Mouse (Mus musculus) neutrophil, adult 5-6 weeks (primary cell): ENCODE measurements around the gene Acvr1b. TPM values are rescaled to one million over a fixed set of nuclear protein-coding genes. Genes with fewer than 3 reads are reported as not detected.

ENCODE experiments used
- ATAC-seq: fragments of 151-379, 151-347 bp; 2 replicates; pipeline ENCODE4 v1.8.0; 2017; ENCODE audit warnings: mild to moderate bottlenecking, moderate TSS enrichment; ENCODE audit not compliant: insufficient number of reproducible peaks, poor library complexity, low FRiP score, severe bottlenecking; ENCODE audit errors: extremely low read depth
- total RNA-seq: library from RNA; stranded (forward); fragments of 200-1000 nt; gene quantifications from 2 replicates; pipeline ENCODE4 v1.2.3, GENCODE M21; 2017

Gene Acvr1b
- total RNA-seq, 1 experiment from 2014 or later, result 22.0 TPM

- no peak for ATAC-seq
Observed at GRCm38 (mm10) chr15:101221298-101222104, 47.6 kb downstream of the Acvr1b start.

- ATAC-seq, result peak; percentile 23; the same call in 1 of the 2 replicates
Observed at GRCm38 (mm10) chr15:101222897-101223482, 49.1 kb downstream of the Acvr1b start.

GRCm38 (mm10) chr15:101223596-101223995 is 49.7 kb downstream of the Acvr1b start:
- ATAC-seq, result no peak

GRCm38 (mm10) chr15:101224006-101224906 is 50.4 kb downstream of the Acvr1b start, which contains the start of gene Grasp:
Gene Grasp (plus strand): TSS chr15:101224188.
- peak; percentile 61 for ATAC-seq

GRCm38 (mm10) chr15:101224977-101225376 is 51.1 kb downstream of the Acvr1b start:
- ATAC-seq, result no peak

- no peak for ATAC-seq
Observed at GRCm38 (mm10) chr15:101227971-101228370, 54.1 kb downstream of the Acvr1b start.

GRCm38 (mm10) chr15:101228866-101229590 is 55.2 kb downstream of the Acvr1b start:
- ATAC-seq, result no peak

- ATAC-seq, result no peak
Observed at GRCm38 (mm10) chr15:101230503-101230902, 56.6 kb downstream of the Acvr1b start.

- ATAC-seq, result peak; percentile 68
Observed at GRCm38 (mm10) chr15:101230995-101231647, 57.3 kb downstream of the Acvr1b start.

GRCm38 (mm10) chr15:101231648-101232180 is 57.8 kb downstream of the Acvr1b start:
- ATAC-seq, result no peak

GRCm38 (mm10) chr15:101232607-101233006 is 58.7 kb downstream of the Acvr1b start:
- ATAC-seq, result no peak

- ATAC-seq, result no peak
Observed at GRCm38 (mm10) chr15:101233183-101233582, 59.3 kb downstream of the Acvr1b start.

GRCm38 (mm10) chr15:101233641-101234275 is 59.9 kb downstream of the Acvr1b start:
- no peak for ATAC-seq

- ATAC-seq, result no peak
Observed at GRCm38 (mm10) chr15:101234611-101235341, 60.9 kb downstream of the Acvr1b start.

GRCm38 (mm10) chr15:101235342-101235698 is 61.5 kb downstream of the Acvr1b start:
- no peak for ATAC-seq

GRCm38 (mm10) chr15:101235728-101236327 is 62.0 kb downstream of the Acvr1b start:
- ATAC-seq, result no peak

- ATAC-seq, result peak; percentile 48
Observed at GRCm38 (mm10) chr15:101236878-101237277, 63.0 kb downstream of the Acvr1b start.
